Comparison of ENCODE assay signal across 8 mouse cellular contexts in the genomic region with DNA sequence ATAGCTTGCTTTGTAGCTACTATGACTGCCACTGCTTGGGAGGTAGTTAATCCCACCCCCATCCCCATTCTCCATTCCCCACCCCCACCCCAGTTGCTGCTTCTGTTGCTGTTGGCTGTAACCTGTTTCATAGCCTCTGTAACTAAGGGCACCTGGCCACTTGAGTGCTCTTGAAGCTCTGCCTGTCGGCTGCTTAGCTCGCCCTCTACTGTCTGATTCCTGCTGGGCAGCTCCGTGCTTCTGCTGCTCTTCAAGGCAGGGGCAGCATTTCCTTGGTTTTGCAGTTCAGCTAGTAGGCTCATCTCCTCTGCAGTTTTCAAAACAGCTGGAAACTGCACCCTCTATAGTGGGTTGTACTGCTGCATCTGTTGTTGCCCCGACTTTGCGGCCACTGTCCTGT. TPM values are rescaled to one million over a fixed set of nuclear protein-coding genes. Genes with fewer than 3 reads are reported as not detected.
DNase-seq lines count a peak whose midpoint lies in the region; ATAC-seq and TF ChIP-seq lines count a peak whose summit lies in the region.

No protein-coding gene starts in this region.

- no peak for TF ChIP-seq POLR2A in cerebellum, adult 2 months (IDR thresholded peaks at IDR 0.05; ENCODE audit: borderline replicate concordance, insufficient read depth, low read length)

- no peak overlapping the region for H3K4me3 ChIP-seq in kidney, embryonic 15.5 days (replicated peaks)
- H3K4me3 ChIP-seq in cerebellum, adult 2 months (replicated peaks; ENCODE audit: insufficient read depth, low read depth, low read length), result no peak overlapping the region
- H3K4me3 ChIP-seq in intestine, postnatal 0 days (ENCODE audit: low read depth, low read length), result no peak overlapping the region

- 45% methylated on average over 5 of the region's 5 CpGs for WGBS in kidney, embryonic 15.5 days
- WGBS in cerebellum, adult 2 months, result 31% methylated on average over 5 of the region's 5 CpGs
- WGBS in intestine, postnatal 0 days, result 58% methylated on average over 5 of the region's 5 CpGs

- H3K9ac ChIP-seq in kidney, embryonic 15.5 days, result no peak overlapping the region
- no peak overlapping the region for H3K9ac ChIP-seq in intestine, postnatal 0 days (ENCODE audit: low read depth, low read length)

- H3K27ac ChIP-seq in kidney, embryonic 15.5 days, result no peak overlapping the region
- no peak overlapping the region for H3K27ac ChIP-seq in cerebellum, adult 2 months (ENCODE audit: insufficient read depth, low read length)
- no peak overlapping the region for H3K27ac ChIP-seq in intestine, postnatal 0 days (ENCODE audit: low read depth, low read length)

- DNase-seq in kidney, adult 11 months, result peak; percentile 47
- DNase-seq in ES-CJ7 (ENCODE audit: low read depth, low spot score), result peak; percentile 65
- peak; percentile 55 to 61 for DNase-seq in cerebellum, adult 2 months
- no peak for DNase-seq in spleen, postnatal 4 days (ENCODE audit: low spot score in 2 of 2)

- H3K4me2 ChIP-seq in kidney, embryonic 15.5 days, result no peak overlapping the region
- no peak overlapping the region for H3K4me2 ChIP-seq in intestine, postnatal 0 days (replicated peaks; ENCODE audit: low read depth)

- peak; percentile 63 for TF ChIP-seq CTCF in cerebellum, adult 2 months (IDR thresholded peaks at IDR 0.05; ENCODE audit: borderline replicate concordance, insufficient read depth, low read depth, low read length)
- peak; percentile 79 for TF ChIP-seq CTCF in intestine, postnatal 0 days (IDR thresholded peaks at IDR 0.05; ENCODE audit: low read depth)

- H3K9me3 ChIP-seq in kidney, embryonic 15.5 days (replicated peaks), result no peaks in the 10 kb centered on the region
- no peaks in the 10 kb centered on the region for H3K9me3 ChIP-seq in intestine, postnatal 0 days (ENCODE audit: control insufficient read depth)

- H3K4me1 ChIP-seq in kidney, embryonic 15.5 days, result peaks cover 9% of the 10 kb centered on the region
- H3K4me1 ChIP-seq in cerebellum, adult 2 months (ENCODE audit: control insufficient read depth, insufficient read depth, low read length), result peaks cover 12% of the 10 kb centered on the region
- no peaks in the 10 kb centered on the region for H3K4me1 ChIP-seq in intestine, postnatal 0 days (replicated peaks; ENCODE audit: control insufficient read depth, insufficient read depth, low read length)

- no peaks in the 10 kb centered on the region for H3K27me3 ChIP-seq in kidney, embryonic 15.5 days
- H3K27me3 ChIP-seq in cerebellum, adult 2 months (ENCODE audit: control insufficient read depth, insufficient read depth, low read length), result no peaks in the 10 kb centered on the region
- no peaks in the 10 kb centered on the region for H3K27me3 ChIP-seq in intestine, postnatal 0 days (replicated peaks; ENCODE audit: control insufficient read depth, insufficient read depth, low read length)

- no peak for ATAC-seq in kidney, embryonic 15.5 days (replicated peaks; ENCODE audit: low FRiP score)
- no peak for ATAC-seq in intestine, postnatal 0 days
- ATAC-seq in megakaryocyte, adult 5-6 weeks (ENCODE audit: poor library complexity, severe bottlenecking), result 0 out of 2 replicates have a peak, but pooled peaks have one; percentile 45
- ATAC-seq in monocyte, adult 5-6 weeks (replicated peaks; ENCODE audit: insufficient number of reproducible peaks, low FRiP score, low TSS enrichment, poor library complexity, severe bottlenecking), result no peak

- peaks cover 6% of the 10 kb centered on the region; the same call in 1 of the 2 replicates for H3K36me3 ChIP-seq in kidney, embryonic 15.5 days
- no peaks in the 10 kb centered on the region for H3K36me3 ChIP-seq in intestine, postnatal 0 days (ENCODE audit: control insufficient read depth, insufficient read depth)

RNA-seq across cellular contexts. Expression of gene Gsk3b, which starts 48.5 kb away (rescaled TPM):
- polyA plus RNA-seq in kidney, embryonic 15.5 days (2015; fragmentation: Nextera tagmentation; extraction: Ambion mirVana), result 58.4 and 60.0 TPM in 2 replicates
- 46.3 and 48.7 TPM in 2 replicates for polyA plus RNA-seq in cerebellum, adult 2 months (2012; rRNA removed)
- polyA plus RNA-seq in intestine, postnatal 0 days (2015; fragmentation: Nextera tagmentation; extraction: Ambion mirVana), result 27.0 and 30.4 TPM in 2 replicates
- total RNA-seq in megakaryocyte, adult 5-6 weeks (2015), result 64.2 and 73.2 TPM in 2 replicates
- total RNA-seq in megakaryocyte, adult 5-6 weeks (2017), result 34.2 and 34.5 TPM in 2 replicates
- 47.0 to 73.4 TPM (median 62.4 TPM) in 3 replicates for total RNA-seq in monocyte, adult 5-6 weeks (2017)

Comparison
In these comparisons a context has a peak if more than half of its experiments do, and no peak if none do; other contexts are left out.
1. DNase-seq: peak in kidney, adult 11 months (single experiment), ES-CJ7 (single experiment) and cerebellum, adult 2 months (2 of 2); none in spleen, postnatal 4 days (0 of 2).